Mouse (Mus musculus) T-cell, adult 66 days (primary cell): ENCODE data around the gene Thoc7. TPM values are rescaled to one million over a fixed set of nuclear protein-coding genes. Genes with fewer than 3 reads are reported as not detected.

Source experiments
- total RNA-seq, 2 experiments: library from RNA; stranded (reverse); gene quantifications; 3 replicates in 1 of 2; 4 replicates in 1 of 2; pipeline ENCODE4 v1.2.4; 2023

Gene Thoc7
- total RNA-seq = 10 to 100 TPM; 78.3 to 81.6 TPM

GRCm38 (mm10) chr14:13961401-13962112 is at the start of gene Thoc7, which contains the start of gene Atxn7:
Thoc7 (minus strand) TSS chr14:13961852.
Atxn7 (plus strand) TSS chr14:13961440.

GRCm38 (mm10) chr14:13914387-13915082 is 47.1 kb downstream of the Thoc7 start, which contains the start of gene Gm281:
Gm281 (minus strand) TSS chr14:13914478.

Other genes starting within 250 kb of the Thoc7 start
- not detected for gene Gm281, start 47.4 kb downstream of the Thoc7 start, total RNA-seq
- 10 to 100 TPM; 90.2 to 93.4 TPM for gene Atxn7, start 412 bp downstream of the Thoc7 start, total RNA-seq
- 100 to 1,000 TPM; 106 to 115 TPM for gene Psmd6, start 159.1 kb upstream of the Thoc7 start, total RNA-seq
- gene Olfr720, start 225.0 kb upstream of the Thoc7 start, total RNA-seq = not detected